Mouse (Mus musculus) intestine, embryonic 14.5 days (tissue): ENCODE results near the gene Tas2r113. TPM values are rescaled to one million over a fixed set of nuclear protein-coding genes. Genes with fewer than 3 reads are reported as not detected.
"Not testable (repeated sequence)": the region's sequence is repeated elsewhere in the genome, so short reads cannot be mapped to it uniquely, and the experiment has no call there.

Experiments
- ATAC-seq: fragments of 200-750 bp; cut with Nextera tagmentation; replicated peaks from 2 replicates; pipeline ENCODE4 v1.8.0; 2017; ENCODE audit warnings: low read depth, moderate number of reproducible peaks, moderate TSS enrichment, moderate library complexity; ENCODE audit not compliant: low FRiP score, low TSS enrichment
- DNase-seq: peaks from one replicate; pipeline ENCODE4 v3.0.0-alpha.2; 2018; ENCODE audit warnings: low spot score
- H3K27ac ChIP-seq: fragments of 300-500 bp; sonication (generic); 2 replicates; pipeline ENCODE4 v1.5.1; 2014; ENCODE audit warnings: low read depth, mild to moderate bottlenecking, control low read depth
- H3K27me3 ChIP-seq: fragments of 300-500 bp; sonication (generic); replicated peaks from 2 replicates; pipeline ENCODE4 v1.6.1; 2014; ENCODE audit warnings: low read length, control low read depth; ENCODE audit not compliant: control insufficient read depth, insufficient read depth
- H3K36me3 ChIP-seq: fragments of 300-500 bp; sonication (generic); 2 replicates; pipeline ENCODE4 v1.6.1; 2014; ENCODE audit warnings: low read length, control low read depth; ENCODE audit not compliant: control insufficient read depth, insufficient read depth
- H3K4me1 ChIP-seq: fragments of 300-500 bp; sonication (generic); replicated peaks from 2 replicates; pipeline ENCODE4 v1.6.1; 2014; ENCODE audit warnings: low read length, control low read depth, mixed read lengths; ENCODE audit not compliant: control insufficient read depth, insufficient read depth
- H3K4me2 ChIP-seq: fragments of 300-500 bp; sonication (generic); 2 replicates; pipeline ENCODE4 v1.6.1; 2014; ENCODE audit warnings: low read length
- H3K4me3 ChIP-seq: fragments of 300-500 bp; sonication (generic); 2 replicates; pipeline ENCODE4 v1.5.1; 2014; ENCODE audit warnings: low read depth, low read length, control low read depth, mixed read lengths
- H3K9ac ChIP-seq: fragments of 300-500 bp; sonication (generic); 2 replicates; pipeline ENCODE4 v1.6.1; 2014; ENCODE audit warnings: mild to moderate bottlenecking, low read length
- H3K9me3 ChIP-seq: fragments of 300-500 bp; sonication (generic); 2 replicates; pipeline ENCODE4 v1.6.1; 2016; ENCODE audit warnings: low read length, control low read depth; ENCODE audit not compliant: control insufficient read depth
- WGBS: fragments of 180-500 bp; shearing (Covaris S2); extraction: QIAGEN DNeasy Blood & Tissue Kit; methylation state at CpG from one replicate; pipeline ENCODE4 v1.1.7; 2014; 5-methylcytosine and 5-hydroxymethylcytosine counted together
- polyA plus RNA-seq: library from polyadenylated mRNA; unstranded; fragments of >200 nt; fragmentation: Nextera tagmentation; extraction: Ambion mirVana; gene quantifications from 2 replicates; pipeline ENCODE4 v1.2.1, GENCODE M21; 2014

Tas2r113 gene
- polyA plus RNA-seq = not detected in 2 replicates

GRCm38 (mm10) chr6:132892711-132893110 lies at the start of gene Tas2r113:
Tas2r113 (plus strand) TSS chr6:132893011.
- Histone ChIP-seq H3K4me2 (no peak within 1 kb of the TSS), H3K27me3 (no peaks in the 10 kb centered on the region), H3K9me3 (no peaks in the 10 kb centered on the region), H3K9ac (no peak within 1 kb of the TSS), H3K4me3 (no peak within 1 kb of the TSS), H3K4me1 (no peaks in the 10 kb centered on the region), H3K27ac (no peak within 1 kb of the TSS), H3K36me3 (no peaks in the 10 kb centered on the region)
- no peak for DNase-seq
- WGBS = 73% methylated on average over 1 of the region's 1 CpGs
- no peak for ATAC-seq

GRCm38 (mm10) chr6:132846842-132847241 lies 46.0 kb upstream of the Tas2r113 start, which contains the start of gene Tas2r123:
Tas2r123 (plus strand) TSS chr6:132847142.
- Histone ChIP-seq H3K9me3 (no peaks in the 10 kb centered on the region), H3K4me1 (no peaks in the 10 kb centered on the region), H3K9ac (no peak within 1 kb of the TSS), H3K4me2 (no peak within 1 kb of the TSS), H3K4me3 (no peak within 1 kb of the TSS), H3K36me3 (no peaks in the 10 kb centered on the region), H3K27ac (no peak within 1 kb of the TSS), H3K27me3 (no peaks in the 10 kb centered on the region)
- DNase-seq (no peak), ATAC-seq (no peak)
- 75% methylated on average over 1 of the region's 1 CpGs for WGBS

- Histone ChIP-seq H3K27ac (no peak within 1 kb of the TSS), H3K4me3 (no peak within 1 kb of the TSS), H3K4me2 (no peak within 1 kb of the TSS), H3K27me3 (no peaks in the 10 kb centered on the region), H3K4me1 (no peaks in the 10 kb centered on the region), H3K36me3 (no peaks in the 10 kb centered on the region), H3K9me3 (no peaks in the 10 kb centered on the region), H3K9ac (no peak within 1 kb of the TSS)
- no peak for ATAC-seq
- WGBS = 73% methylated on average over 1 of the region's 1 CpGs
- no peak for DNase-seq
Observed at GRCm38 (mm10) chr6:132855138-132855537, 37.7 kb upstream of the Tas2r113 start, which contains the start of gene Tas2r116. Tas2r116 (plus strand) TSS chr6:132855438.

GRCm38 (mm10) chr6:132867708-132868107 lies 25.1 kb upstream of the Tas2r113 start, which contains the start of gene Tas2r110:
Tas2r110 (plus strand) TSS chr6:132868008.
- no peak within 1 kb of the TSS for H3K9ac ChIP-seq
- no peaks in the 10 kb centered on the region for H3K4me1 ChIP-seq
- DNase-seq = no peak
- no peaks in the 10 kb centered on the region for H3K36me3 ChIP-seq
- no peak for ATAC-seq
- H3K4me2 ChIP-seq = no peak within 1 kb of the TSS
- H3K9me3 ChIP-seq = no peaks in the 10 kb centered on the region
- no peak within 1 kb of the TSS for H3K27ac ChIP-seq
- H3K27me3 ChIP-seq = no peaks in the 10 kb centered on the region
- H3K4me3 ChIP-seq = no peak within 1 kb of the TSS

GRCm38 (mm10) chr6:132909351-132909750 lies 16.5 kb downstream of the Tas2r113 start, which contains the start of gene Tas2r125:
Tas2r125 (plus strand) TSS chr6:132909651.
- ATAC-seq (no peak), DNase-seq (no peak)
- no peak within 1 kb of the TSS for H3K9ac ChIP-seq

GRCm38 (mm10) chr6:132941376-132941775 lies 48.6 kb downstream of the Tas2r113 start:
- not testable (repeated sequence) for ATAC-seq, H3K27ac ChIP-seq, H3K4me2 ChIP-seq

More at GRCm38 (mm10) chr6:132909351-132909750, 16.5 kb downstream of the Tas2r113 start, which contains the start of gene Tas2r125:
- H3K4me1 ChIP-seq = no peaks in the 10 kb centered on the region
- H3K4me3 ChIP-seq = no peak within 1 kb of the TSS
- H3K36me3 ChIP-seq = no peaks in the 10 kb centered on the region
- no peak within 1 kb of the TSS for H3K27ac ChIP-seq
- H3K9me3 ChIP-seq = no peaks in the 10 kb centered on the region
- H3K27me3 ChIP-seq = no peaks in the 10 kb centered on the region
- no peak within 1 kb of the TSS for H3K4me2 ChIP-seq
- WGBS = 78% methylated on average over 3 of the region's 3 CpGs

More at GRCm38 (mm10) chr6:132941376-132941775, 48.6 kb downstream of the Tas2r113 start:
- not testable (repeated sequence) for H3K27me3 ChIP-seq, H3K4me1 ChIP-seq, DNase-seq, H3K9ac ChIP-seq, H3K4me3 ChIP-seq, H3K9me3 ChIP-seq, H3K36me3 ChIP-seq

Other genes with a start within 250 kb of the Tas2r113 start
- not detected in 2 replicates for gene A630073D07Rik, start 241.5 kb upstream of the Tas2r113 start, polyA plus RNA-seq
- gene Tas2r120, start 236.1 kb upstream of the Tas2r113 start, polyA plus RNA-seq = not detected in 2 replicates
- not detected in 2 replicates for gene Tas2r121, start 192.0 kb upstream of the Tas2r113 start, polyA plus RNA-seq
- not detected in 2 replicates for gene Tas2r122, start 181.1 kb upstream of the Tas2r113 start, polyA plus RNA-seq
- gene Tas2r115, start 155.0 kb upstream of the Tas2r113 start, polyA plus RNA-seq = not detected in 2 replicates
- not detected in 2 replicates for gene Tas2r124, start 138.3 kb upstream of the Tas2r113 start, polyA plus RNA-seq
- gene Tas2r102, start 130.9 kb upstream of the Tas2r113 start, polyA plus RNA-seq = not detected in 2 replicates
- not detected in 2 replicates for gene Tas2r136, start 114.8 kb upstream of the Tas2r113 start, polyA plus RNA-seq
- not detected in 2 replicates for gene Tas2r117, start 90.2 kb upstream of the Tas2r113 start, polyA plus RNA-seq
- not detected in 2 replicates for gene Tas2r123, start 45.9 kb upstream of the Tas2r113 start, polyA plus RNA-seq
- not detected in 2 replicates for gene Tas2r116, start 37.6 kb upstream of the Tas2r113 start, polyA plus RNA-seq
- not detected in 2 replicates for gene Tas2r110, start 25.0 kb upstream of the Tas2r113 start, polyA plus RNA-seq
- not detected in 2 replicates for gene Tas2r125, start 16.6 kb downstream of the Tas2r113 start, polyA plus RNA-seq
- not detected in 2 replicates for gene Tas2r129, start 58.1 kb downstream of the Tas2r113 start, polyA plus RNA-seq
- not detected in 2 replicates for gene Tas2r131, start 64.9 kb downstream of the Tas2r113 start, polyA plus RNA-seq
- gene Tas2r109, start 88.0 kb downstream of the Tas2r113 start, polyA plus RNA-seq = not detected in 2 replicates
- gene Tas2r103, start 144.1 kb downstream of the Tas2r113 start, polyA plus RNA-seq = not detected in 2 replicates
- not detected in 2 replicates for gene Tas2r140, start 162.8 kb downstream of the Tas2r113 start, polyA plus RNA-seq
- gene Smim10l1, start 211.9 kb downstream of the Tas2r113 start, polyA plus RNA-seq = 61.8 and 65.0 TPM in 2 replicates